Mouse (Mus musculus) erythroblast, embryonic 14.5 days (primary cell): ENCODE data around the gene Arhgef2.

Source experiments
- GATA1 ChIP-seq: IDR thresholded peaks from 2 replicates; pipeline ENCODE4 v1.6.1; 2012; ENCODE audit warnings: low read length, inconsistent platforms, mixed read lengths
- TAL1 ChIP-seq: IDR thresholded peaks from 3 replicates; pipeline ENCODE4 v1.6.1; 2012; ENCODE audit warnings: low read length, inconsistent platforms, mixed read lengths

DNA sequence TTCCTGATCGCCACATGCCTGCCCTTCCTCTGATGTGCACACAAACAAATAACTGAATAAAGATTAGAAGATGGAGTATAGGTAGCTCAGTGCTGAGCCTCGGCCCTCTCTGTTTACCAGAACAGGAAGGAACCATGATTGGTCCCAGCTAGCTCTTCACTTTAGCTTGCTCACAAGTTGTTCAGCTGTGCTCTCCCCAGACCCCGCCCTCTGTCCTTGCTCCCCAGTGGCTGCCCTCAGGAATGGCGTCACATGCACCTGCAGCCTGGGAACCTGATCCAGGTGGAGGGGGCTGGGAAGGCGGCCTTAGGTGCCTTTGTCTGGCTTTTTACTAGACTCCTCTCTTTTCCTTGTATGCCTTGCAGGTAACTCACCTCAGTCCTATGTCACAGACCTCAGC lies 9.4 kb downstream of the Arhgef2 start:
- TF ChIP-seq GATA1 (no peak), TAL1 (no peak)
